Mouse (Mus musculus) left cerebral cortex, adult 2 months (tissue): ENCODE data around the gene Irs3. TPM values are rescaled to one million over a fixed set of nuclear protein-coding genes. Genes with fewer than 3 reads are reported as not detected.

Experiments used
- DNase-seq, 2 experiments: peaks; one replicate each; pipeline ENCODE4 v3.0.0; 2021 to 2022; ENCODE audit warnings: low spot score in 2 of 2, mixed read lengths in 1 of 2; ENCODE audit errors: extremely low spot score in 1 of 2
- H3K27ac ChIP-seq: fragments of 200-600 bp; 2 replicates; pipeline ENCODE4 v1.8.1; 2022
- H3K4me3 ChIP-seq: fragments of 200-600 bp; 2 replicates; pipeline ENCODE4 v1.8.1; 2022
- CTCF ChIP-seq: fragments of 200-600 bp; IDR thresholded peaks from 2 replicates; pipeline ENCODE4 v1.8.1; 2022; ENCODE audit warnings: antibody characterized with exemption, mild to moderate bottlenecking, moderate library complexity
- intact Hi-C: fragments of 180-260 bp; cut with DNase I; formaldehyde crosslinking; loops from one replicate; pipeline ENCODE4 v1.15.1; 2025
- long read RNA-seq, 2 experiments: library from polyadenylated mRNA; stranded (forward); transcript quantifications; one replicate each; pipeline ENCODE4 v2.0.0; 2021; ENCODE audit warnings: borderline mapping rate in 2 of 2
- total RNA-seq, 2 experiments: library from RNA; stranded (reverse); gene quantifications; 2 replicates each; pipeline ENCODE4 v1.2.3; 2021

Irs3 gene
- total RNA-seq, result under 1 TPM; 0.14 to 0.29 TPM
- long read RNA-seq, experiment 1, result 0 reads
- long read RNA-seq, experiment 2, result 0 reads

DNA sequence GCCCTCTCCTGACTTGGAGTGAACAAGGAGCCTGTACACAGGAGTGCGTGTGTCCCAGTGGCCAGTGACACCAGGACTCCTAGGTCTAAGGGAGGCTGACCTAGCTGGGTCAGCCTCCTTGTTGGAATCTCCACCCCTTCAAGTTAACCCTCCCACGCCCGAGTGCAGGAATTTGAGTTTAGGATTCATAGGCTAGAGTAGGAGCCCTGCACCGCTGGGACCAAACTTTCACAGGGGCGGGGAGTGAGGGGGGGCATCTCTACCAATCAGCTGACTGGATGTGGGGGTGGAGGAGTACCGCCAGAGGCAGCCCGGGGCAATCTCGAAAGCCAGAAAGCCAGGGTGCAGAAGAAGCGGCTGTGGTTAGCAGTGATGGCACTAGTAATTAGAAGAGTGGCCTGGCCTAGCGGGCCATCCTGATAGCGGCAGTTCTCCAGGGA lies at the start of gene Irs3:
Irs3 (minus strand) TSS at position 63 of the 440 bp plus-strand sequence.
- intact Hi-C loops, result no loop called here
- peak within 1 kb of the TSS; percentile 32 for H3K4me3 ChIP-seq

GRCm38 (mm10) chr5:137694796-137695195 lies 49.3 kb upstream of the Irs3 start:
- Histone ChIP-seq H3K27ac (no peak overlapping the region), H3K4me3 (no peak overlapping the region)
- intact Hi-C loops, result no loop called here
- no peak for TF ChIP-seq CTCF
- DNase-seq, result no peak

More for the DNA sequence above, at the start of gene Irs3:
- no peak for TF ChIP-seq CTCF
- DNase-seq, result no peak
- no peak within 1 kb of the TSS for H3K27ac ChIP-seq

GRCm38 (mm10) chr5:137691881-137692280 lies 46.4 kb upstream of the Irs3 start:
- no peak for TF ChIP-seq CTCF
- Histone ChIP-seq H3K27ac (no peak overlapping the region), H3K4me3 (no peak overlapping the region)
- no peak for DNase-seq
- intact Hi-C loops, result no loop called here

GRCm38 (mm10) chr5:137690531-137690930 lies 45.0 kb upstream of the Irs3 start:
- intact Hi-C loops, result no loop called here
- DNase-seq, result no peak
- Histone ChIP-seq H3K4me3 (no peak overlapping the region), H3K27ac (no peak overlapping the region)
- TF ChIP-seq CTCF, result no peak

- H3K4me3 ChIP-seq, result no peak overlapping the region
- intact Hi-C loops, result no loop called here
- H3K27ac ChIP-seq, result no peak overlapping the region
- no peak for DNase-seq
- TF ChIP-seq CTCF, result no peak
Measured at GRCm38 (mm10) chr5:137689974-137690373, 44.5 kb upstream of the Irs3 start.

- no peak overlapping the region for H3K4me3 ChIP-seq
- H3K27ac ChIP-seq, result no peak overlapping the region
- intact Hi-C loops, result no loop called here
- no peak for TF ChIP-seq CTCF
- no peak for DNase-seq
Measured at GRCm38 (mm10) chr5:137686127-137686790, 40.7 kb upstream of the Irs3 start.

- no peak for DNase-seq
- intact Hi-C loops, result no loop called here
- no peak overlapping the region for H3K27ac ChIP-seq
- no peak for TF ChIP-seq CTCF
- H3K4me3 ChIP-seq, result no peak overlapping the region
Measured at GRCm38 (mm10) chr5:137685653-137686052, 40.1 kb upstream of the Irs3 start.

DNA sequence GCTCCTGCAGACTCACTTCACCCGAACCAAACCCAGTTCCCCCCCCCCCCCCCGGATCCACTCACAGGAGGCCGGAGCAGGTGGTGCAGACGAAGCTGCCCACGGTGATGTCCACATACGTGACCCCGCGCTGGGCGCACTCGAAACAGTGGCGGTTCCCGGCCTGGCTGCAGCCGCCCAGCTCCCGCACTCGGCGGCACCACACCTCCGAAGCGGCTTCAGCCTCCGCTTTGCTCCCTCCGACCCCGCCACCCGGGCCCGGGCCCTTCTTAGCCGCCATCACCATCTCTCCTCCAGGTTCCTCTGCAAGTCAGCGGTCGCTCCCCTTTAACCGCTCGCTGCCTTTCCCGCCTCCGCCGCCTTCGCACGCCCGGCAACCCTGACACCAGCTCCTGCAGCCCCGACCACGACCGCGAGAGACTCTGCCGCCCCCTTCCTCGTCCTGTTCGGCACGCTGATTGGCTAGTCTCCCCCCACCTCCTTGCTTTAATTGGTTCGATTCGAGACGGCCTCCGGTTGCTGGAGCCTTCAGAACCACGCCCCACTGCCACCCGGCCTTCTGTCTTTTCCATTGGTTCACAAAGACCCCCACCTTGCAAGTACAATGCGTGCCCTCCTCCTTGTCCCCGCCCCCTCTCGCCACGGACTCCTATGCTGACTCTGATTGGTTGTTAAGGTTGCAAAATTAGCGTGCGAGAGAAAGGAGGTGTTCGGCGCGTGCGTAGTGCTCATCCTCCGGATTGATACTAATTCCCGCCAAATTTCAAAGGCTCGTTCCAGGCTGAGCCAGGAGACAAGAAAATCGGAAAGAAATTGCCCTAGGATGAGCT lies 39.0 kb upstream of the Irs3 start, which contains the start of gene Agfg2:
Agfg2 (minus strand) TSS at position 433 of the 830 bp plus-strand sequence.
- TF ChIP-seq CTCF, result peak; percentile 10; the same call in 1 of the 2 replicates
- Histone ChIP-seq H3K27ac (peak within 1 kb of the TSS; percentile 71), H3K4me3 (peak within 1 kb of the TSS; percentile 96)
- DNase-seq, result peak; percentile 95 to 98
- intact Hi-C loops, result no loop called here

DNA sequence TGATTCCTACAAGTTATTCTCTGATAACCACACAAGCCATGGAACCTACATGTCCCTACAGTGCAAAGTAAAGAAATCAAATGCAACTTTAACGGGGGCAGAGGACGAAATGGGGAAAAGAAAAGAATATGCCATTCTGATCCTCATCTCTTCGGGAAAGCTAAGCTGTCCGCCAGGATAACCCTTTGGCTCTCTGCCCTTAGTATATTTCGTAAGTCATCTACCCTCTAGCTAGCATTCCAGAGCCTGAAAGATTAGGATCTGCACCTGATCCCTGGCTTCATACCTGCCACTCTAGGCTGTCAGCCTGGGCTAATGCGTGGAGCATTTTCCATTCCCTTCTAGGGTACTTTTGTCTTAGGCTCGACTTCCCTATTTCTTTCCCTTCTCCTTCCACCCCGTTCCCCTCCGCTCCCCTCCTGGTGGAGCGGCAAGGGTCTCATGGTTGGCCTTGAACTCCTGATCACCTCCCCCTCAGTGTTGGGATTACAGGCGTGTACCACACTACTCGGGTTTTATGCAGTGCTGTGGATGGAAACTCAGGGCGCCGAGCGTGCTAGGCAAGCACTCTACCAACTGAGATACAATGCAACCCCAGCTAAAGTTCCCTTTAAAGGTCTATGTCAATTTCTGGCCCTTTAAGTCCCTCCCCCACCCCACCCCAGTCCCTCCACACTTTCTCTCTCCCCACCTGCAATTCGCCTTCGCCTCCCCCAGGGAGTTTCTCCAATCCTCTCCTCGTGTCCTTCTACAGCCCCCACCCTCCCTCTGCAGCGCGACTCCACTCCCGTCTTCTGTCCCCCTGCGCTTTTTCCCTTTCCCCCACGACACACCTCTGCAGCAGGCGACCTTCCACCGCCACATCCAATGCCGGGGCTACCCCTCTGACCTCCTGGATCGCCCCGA lies 38.1 kb upstream of the Irs3 start:
- peak overlapping the region; percentile 96 for H3K4me3 ChIP-seq
- no peak for DNase-seq
- no peak; the same call in 1 of the 2 replicates for TF ChIP-seq CTCF
- peak overlapping the region; percentile 71 for H3K27ac ChIP-seq
- intact Hi-C loops, result loop anchor here (2.0 kb wide), 2 partner anchors 55 to 57 kb away; partner anchors contain the start of genes Fbxo24, Gm20605, Lrch4 and Nyap1

DNA sequence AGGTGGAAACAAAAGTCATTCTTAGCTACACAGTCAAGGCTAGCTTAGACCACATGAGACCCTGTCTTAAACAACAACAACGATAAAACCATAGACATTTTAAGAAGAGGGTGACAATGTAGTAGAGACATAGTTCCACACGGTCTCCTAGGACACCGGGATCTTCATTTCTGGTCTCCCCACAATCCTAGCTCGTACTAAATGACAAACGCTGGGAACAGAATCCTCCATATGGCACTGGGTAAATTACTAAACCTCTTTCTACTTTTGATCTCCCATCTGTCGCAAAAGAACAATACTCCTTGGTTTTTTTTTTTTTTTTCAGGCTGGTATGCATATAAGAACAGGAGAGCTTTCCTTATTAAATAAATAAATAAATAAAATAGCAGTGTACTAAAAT lies 37.0 kb upstream of the Irs3 start:
- no peak overlapping the region for H3K27ac ChIP-seq
- TF ChIP-seq CTCF, result no peak
- H3K4me3 ChIP-seq, result peak overlapping the region; percentile 96
- intact Hi-C loops, result loop anchor here (2.0 kb wide), 2 partner anchors 54 to 58 kb away; partner anchors contain the start of genes Fbxo24, Gm20605, Lrch4 and Nyap1
- DNase-seq, result no peak

- intact Hi-C loops, result no loop called here
- Histone ChIP-seq H3K4me3 (no peak overlapping the region), H3K27ac (no peak overlapping the region)
- no peak for TF ChIP-seq CTCF
- no peak for DNase-seq
Measured at GRCm38 (mm10) chr5:137679726-137680125, 34.2 kb upstream of the Irs3 start.
